Mouse (Mus musculus): ENCODE measurements around the gene Capza1. TPM values are rescaled to one million over a fixed set of nuclear protein-coding genes. Genes with fewer than 3 reads are reported as not detected.

Gene Capza1
- polyA plus RNA-seq, 1 experiment = 29.6 TPM

DNA sequence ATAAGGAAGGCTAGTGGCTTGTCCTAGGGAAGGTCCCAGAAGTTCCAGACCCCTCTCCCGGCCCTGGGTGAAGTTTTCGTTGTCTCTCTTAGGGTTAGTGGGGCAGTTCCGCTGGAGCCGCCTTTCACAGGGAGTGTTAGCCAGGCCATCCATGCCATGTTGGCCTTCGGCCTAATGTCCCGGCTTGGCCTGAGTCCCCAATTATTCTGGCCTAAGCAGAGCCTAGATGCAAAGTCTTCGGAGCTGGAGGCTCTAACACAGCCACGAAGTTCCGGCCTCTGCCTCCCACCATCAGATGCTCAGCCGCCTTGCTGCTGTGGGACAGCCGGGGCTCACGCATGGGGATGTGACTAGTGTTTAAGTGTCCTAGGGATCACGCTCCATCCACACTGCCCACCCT, 74.5 kb downstream of the Capza1 start:
- Histone ChIP-seq H3K36me3 (ENCODE audit: control insufficient read depth, insufficient read depth, low read length) (peaks cover 3% of the 10 kb centered on the region; the same call in 1 of the 2 replicates), H3K27me3 (ENCODE audit: control insufficient read depth, insufficient read depth, low read length) (0 out of 2 replicates have a peak, but pooled peaks cover 2% of the 10 kb centered on the region), H3K4me1 (ENCODE audit: control insufficient read depth, insufficient read depth, insufficient read length) (peaks cover 5% of the 10 kb centered on the region; the same call in 1 of the 2 replicates), H3K27ac (ENCODE audit: insufficient read depth, low read length) (no peak overlapping the region), H3K4me3 (ENCODE audit: extremely low read depth, insufficient read depth, insufficient read length) (no peak overlapping the region)
- TF ChIP-seq CTCF (IDR thresholded peaks at IDR 0.05; ENCODE audit: extremely low read depth, insufficient read depth, insufficient read length, insufficient replicate concordance) (no peak), POLR2A (IDR thresholded peaks at IDR 0.05; ENCODE audit: low read depth, low read length) (no peak)
- no peak for DNase-seq (ENCODE audit: low read depth in 1 of 2, low spot score in 2 of 2)
- WGBS = 78% methylated on average over 13 of the region's 13 CpGs

DNA sequence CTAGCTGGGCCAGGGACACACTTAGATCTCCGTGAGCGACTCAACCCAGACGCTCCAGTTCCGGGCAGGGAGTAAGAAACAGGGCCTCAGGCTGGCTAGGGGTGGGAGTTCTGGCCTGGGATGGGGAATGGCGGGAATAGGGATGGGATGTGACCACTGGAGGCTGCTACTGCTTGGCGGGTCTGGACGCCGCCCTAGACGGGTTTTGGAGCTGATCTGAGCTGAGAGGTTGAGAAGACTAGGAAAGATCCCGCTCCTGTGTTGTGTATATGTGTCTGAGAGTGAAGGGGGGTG, 75.0 kb downstream of the Capza1 start:
- no peak for DNase-seq (ENCODE audit: low read depth in 1 of 2, low spot score in 2 of 2)
- 46% methylated on average over 10 of the region's 10 CpGs for WGBS
- TF ChIP-seq POLR2A (IDR thresholded peaks at IDR 0.05; ENCODE audit: low read depth, low read length) = no peak
- no peak for TF ChIP-seq CTCF (IDR thresholded peaks at IDR 0.05; ENCODE audit: extremely low read depth, insufficient read depth, insufficient read length, insufficient replicate concordance)
- H3K27ac ChIP-seq (ENCODE audit: insufficient read depth, low read length) = no peak overlapping the region
- peak overlapping the region; percentile 58 for H3K4me3 ChIP-seq (ENCODE audit: extremely low read depth, insufficient read depth, insufficient read length)
- H3K36me3 ChIP-seq (ENCODE audit: control insufficient read depth, insufficient read depth, low read length) = no peaks in the 10 kb centered on the region
- H3K4me1 ChIP-seq (ENCODE audit: control insufficient read depth, insufficient read depth, insufficient read length) = peaks cover 7% of the 10 kb centered on the region; the same call in 1 of the 2 replicates
- H3K27me3 ChIP-seq (ENCODE audit: control insufficient read depth, insufficient read depth, low read length) = 0 out of 2 replicates have a peak, but pooled peaks cover 2% of the 10 kb centered on the region

DNA sequence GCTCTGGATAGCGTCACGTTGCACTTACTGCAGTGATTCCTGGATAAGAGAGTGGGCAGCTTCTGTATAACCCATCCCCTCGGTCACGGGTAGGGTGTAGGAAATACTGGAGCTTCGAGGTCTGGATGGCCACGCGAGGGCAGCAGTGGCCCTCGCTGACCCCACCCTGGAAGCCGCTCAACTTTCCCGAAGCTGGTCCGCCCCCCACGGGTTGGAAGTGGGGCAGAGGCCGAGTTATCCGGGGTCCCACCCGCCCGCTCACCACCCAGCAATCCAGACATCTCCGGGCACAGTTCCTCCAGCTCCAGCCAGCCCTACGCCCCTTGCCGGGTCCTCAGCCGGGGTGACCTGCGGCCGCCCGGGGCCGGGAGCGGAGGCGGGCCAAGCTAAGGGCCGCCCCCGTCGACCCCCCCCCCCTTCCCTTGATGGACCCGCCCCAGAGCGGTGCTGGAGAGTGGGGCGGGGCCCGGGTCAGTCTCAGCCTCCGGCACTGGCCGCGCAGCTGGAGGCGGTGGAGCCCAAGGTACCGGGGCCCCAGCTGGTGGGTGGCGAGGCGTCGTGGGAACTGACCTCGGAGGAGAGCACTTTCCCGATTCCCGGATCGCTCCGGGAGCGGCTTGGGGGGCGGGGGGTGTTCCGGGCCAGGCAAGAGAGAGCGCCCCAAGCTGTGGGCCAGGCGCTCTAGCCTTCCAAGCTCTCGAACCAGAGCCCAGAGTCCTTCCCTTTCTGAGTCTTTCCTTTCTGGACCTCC, 75.6 kb downstream of the Capza1 start:
- 0 out of 2 replicates have a peak, but pooled peaks cover 2% of the 10 kb centered on the region for H3K27me3 ChIP-seq (ENCODE audit: control insufficient read depth, insufficient read depth, low read length)
- 3% methylated on average over 44 of the region's 52 CpGs for WGBS
- no peak overlapping the region for H3K27ac ChIP-seq (ENCODE audit: insufficient read depth, low read length)
- H3K4me1 ChIP-seq (ENCODE audit: control insufficient read depth, insufficient read depth, insufficient read length) = peaks cover 12% of the 10 kb centered on the region; the same call in 1 of the 2 replicates
- H3K36me3 ChIP-seq (ENCODE audit: control insufficient read depth, insufficient read depth, low read length) = no peaks in the 10 kb centered on the region
- peak overlapping the region; percentile 58 for H3K4me3 ChIP-seq (ENCODE audit: extremely low read depth, insufficient read depth, insufficient read length)
- peak in 1 of 2 experiments; percentile 35 for DNase-seq (ENCODE audit: low read depth in 1 of 2, low spot score in 2 of 2)
- TF ChIP-seq CTCF (IDR thresholded peaks at IDR 0.05; ENCODE audit: extremely low read depth, insufficient read depth, insufficient read length, insufficient replicate concordance) = peak; percentile 44; the same call in 1 of the 2 replicates
- TF ChIP-seq POLR2A (IDR thresholded peaks at IDR 0.05; ENCODE audit: low read depth, low read length) = no peak

DNA sequence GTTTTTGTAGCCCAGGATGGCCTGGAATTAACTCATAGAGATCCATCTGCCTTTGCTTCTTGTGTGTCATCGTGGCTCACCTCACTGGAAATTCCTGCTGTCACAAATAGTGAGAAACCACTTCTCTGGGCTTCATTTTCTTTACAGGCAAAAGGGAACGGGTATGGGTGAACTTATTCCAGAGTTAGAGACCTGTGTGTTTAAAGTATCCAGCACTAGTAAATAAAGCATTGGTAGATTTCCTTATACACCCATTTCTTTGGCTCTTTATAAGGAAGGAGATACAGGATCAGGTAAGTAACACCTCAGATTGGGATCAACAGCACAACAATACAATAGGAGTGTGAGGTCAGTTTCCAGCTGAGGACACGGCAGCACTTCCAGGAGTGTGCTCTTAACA, 76.2 kb downstream of the Capza1 start, which contains the start of gene Rhoc:
Rhoc (plus strand) TSS at position 301 of the 400 bp plus-strand sequence.
- H3K4me1 ChIP-seq (ENCODE audit: control insufficient read depth, insufficient read depth, insufficient read length) = peaks cover 12% of the 10 kb centered on the region; the same call in 1 of the 2 replicates
- H3K27ac ChIP-seq (ENCODE audit: insufficient read depth, low read length) = no peak within 1 kb of the TSS
- H3K36me3 ChIP-seq (ENCODE audit: control insufficient read depth, insufficient read depth, low read length) = no peaks in the 10 kb centered on the region
- TF ChIP-seq POLR2A (IDR thresholded peaks at IDR 0.05; ENCODE audit: low read depth, low read length) (no peak), CTCF (IDR thresholded peaks at IDR 0.05; ENCODE audit: extremely low read depth, insufficient read depth, insufficient read length, insufficient replicate concordance) (no peak)
- H3K4me3 ChIP-seq (ENCODE audit: extremely low read depth, insufficient read depth, insufficient read length) = peak within 1 kb of the TSS; percentile 58
- 68% methylated on average over 3 of the region's 3 CpGs for WGBS
- no peak for DNase-seq (ENCODE audit: low read depth in 1 of 2, low spot score in 2 of 2)
- 0 out of 2 replicates have a peak, but pooled peaks cover 2% of the 10 kb centered on the region for H3K27me3 ChIP-seq (ENCODE audit: control insufficient read depth, insufficient read depth, low read length)

DNA sequence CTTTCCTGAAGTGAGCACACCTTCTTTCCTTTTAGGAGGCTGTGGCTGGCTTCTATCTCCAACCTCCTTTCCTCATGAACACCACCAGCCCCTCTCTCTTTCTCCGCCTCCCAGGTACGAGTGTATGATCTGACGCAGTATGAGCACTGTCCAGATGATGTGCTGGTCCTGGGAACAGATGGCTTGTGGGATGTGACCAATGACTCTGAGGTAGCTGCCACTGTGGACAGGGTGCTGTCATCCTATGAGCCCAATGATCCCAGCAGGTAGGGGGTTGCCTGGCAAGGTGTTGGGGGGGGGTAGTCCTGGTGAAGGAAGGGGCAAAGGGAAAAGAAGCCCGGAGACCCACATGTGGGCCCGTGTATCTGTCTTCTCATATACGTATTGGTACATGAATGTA, 79.0 kb downstream of the Capza1 start:
- Histone ChIP-seq H3K4me1 (ENCODE audit: control insufficient read depth, insufficient read depth, insufficient read length) (peaks cover 24% of the 10 kb centered on the region; the same call in 1 of the 2 replicates), H3K4me3 (ENCODE audit: extremely low read depth, insufficient read depth, insufficient read length) (no peak overlapping the region), H3K27ac (ENCODE audit: insufficient read depth, low read length) (no peak overlapping the region), H3K36me3 (ENCODE audit: control insufficient read depth, insufficient read depth, low read length) (no peaks in the 10 kb centered on the region), H3K27me3 (ENCODE audit: control insufficient read depth, insufficient read depth, low read length) (peaks cover 10% of the 10 kb centered on the region)
- TF ChIP-seq CTCF (IDR thresholded peaks at IDR 0.05; ENCODE audit: extremely low read depth, insufficient read depth, insufficient read length, insufficient replicate concordance) = no peak
- WGBS = 95% methylated on average over 6 of the region's 6 CpGs
- no peak for DNase-seq (ENCODE audit: low read depth in 1 of 2, low spot score in 2 of 2)

DNA sequence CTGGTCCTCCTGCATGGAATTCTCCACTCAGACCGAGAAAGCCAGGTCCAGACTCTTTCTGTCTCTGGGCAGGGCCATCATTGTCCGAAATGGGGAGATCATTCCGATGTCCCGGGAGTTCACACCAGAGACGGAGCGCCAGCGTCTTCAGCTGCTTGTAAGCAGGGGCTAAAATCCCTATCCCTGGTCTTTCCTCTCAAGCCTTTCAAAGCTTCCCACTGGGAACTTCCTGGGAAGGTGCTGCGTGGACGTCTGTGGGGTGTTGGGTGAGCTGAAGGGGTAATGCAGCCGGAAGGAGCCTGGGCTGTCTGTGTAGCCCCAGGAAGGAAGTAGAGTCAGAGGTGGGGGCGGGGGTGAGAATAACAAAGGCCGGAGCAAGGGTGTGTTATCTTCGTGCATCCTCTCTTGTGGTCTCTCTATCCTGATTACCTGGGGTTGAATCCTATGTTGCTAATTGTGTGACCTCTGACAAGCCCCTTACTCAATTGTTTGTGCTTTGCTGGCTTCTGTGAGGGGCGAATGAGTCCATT, 80.3 kb downstream of the Capza1 start:
- WGBS = 49% methylated on average over 14 of the region's 14 CpGs
- Histone ChIP-seq H3K36me3 (ENCODE audit: control insufficient read depth, insufficient read depth, low read length) (no peaks in the 10 kb centered on the region), H3K4me1 (ENCODE audit: control insufficient read depth, insufficient read depth, insufficient read length) (peaks cover 21% of the 10 kb centered on the region; the same call in 1 of the 2 replicates), H3K27ac (ENCODE audit: insufficient read depth, low read length) (0 out of 2 replicates have a peak overlapping the region, but pooled peaks have one; percentile 27), H3K27me3 (ENCODE audit: control insufficient read depth, insufficient read depth, low read length) (peaks cover 10% of the 10 kb centered on the region), H3K4me3 (ENCODE audit: extremely low read depth, insufficient read depth, insufficient read length) (no peak overlapping the region)
- TF ChIP-seq POLR2A (IDR thresholded peaks at IDR 0.05; ENCODE audit: low read depth, low read length) (no peak), CTCF (IDR thresholded peaks at IDR 0.05; ENCODE audit: extremely low read depth, insufficient read depth, insufficient read length, insufficient replicate concordance) (no peak)
- no peak for DNase-seq (ENCODE audit: low read depth in 1 of 2, low spot score in 2 of 2)

All from spleen, adult 2 months (tissue).